Mouse (Mus musculus) MEL (cell line): ENCODE measurements around the gene Nkx2-9. TPM values are rescaled to one million over a fixed set of nuclear protein-coding genes. Genes with fewer than 3 reads are reported as not detected.

Experiments
- DNase-seq: peaks from one replicate; pipeline ENCODE4 v3.0.0; 2011; ENCODE audit warnings: low read depth, low spot score
- H3K27ac ChIP-seq: 2 replicates; pipeline ENCODE4 v1.5.1; 2012; ENCODE audit warnings: low read depth, mild to moderate bottlenecking, control low read depth, low read length, moderate library complexity; ENCODE audit not compliant: control insufficient read depth
- H3K27me3 ChIP-seq, 2 experiments: fragments of 150-350 bp in 1 of 2; sonication (generic) in 1 of 2; 2 replicates each; pipeline ENCODE4 v1.6.1; 2012; ENCODE audit warnings: low read length in 2 of 2, mild to moderate bottlenecking in 2 of 2, improper control_type of control experiment in 1 of 2, moderate library complexity in 1 of 2; ENCODE audit not compliant: insufficient read depth in 2 of 2, control insufficient read depth in 1 of 2
- H3K36me3 ChIP-seq, 2 experiments: 2 replicates each; pipeline ENCODE4 v1.6.1; 2012 to 2014; ENCODE audit warnings: low read length in 2 of 2, improper control_type of control experiment in 1 of 2, inconsistent platforms in 1 of 2, mild to moderate bottlenecking in 1 of 2; ENCODE audit not compliant: insufficient read depth in 2 of 2, control insufficient read depth in 1 of 2
- H3K4me1 ChIP-seq, 2 experiments: fragments of 150-350 bp in 1 of 2; sonication (generic) in 1 of 2; 2 replicates each; pipeline ENCODE4 v1.6.1; 2012; ENCODE audit warnings: low read length in 2 of 2, improper control_type of control experiment in 1 of 2, mild to moderate bottlenecking in 1 of 2; ENCODE audit not compliant: insufficient read depth in 2 of 2, control insufficient read depth in 1 of 2
- H3K4me3 ChIP-seq, 2 experiments: fragments of 150-350 bp in 1 of 2; sonication (generic) in 1 of 2; 2 replicates each; pipeline ENCODE4 v1.5.1; 2012; ENCODE audit warnings: low read depth in 2 of 2, low read length in 2 of 2, mild to moderate bottlenecking in 2 of 2, moderate library complexity in 2 of 2, control low read depth in 1 of 2, improper control_type of control experiment in 1 of 2; ENCODE audit not compliant: control insufficient read depth in 1 of 2, insufficient read depth in 1 of 2
- H3K79me2 ChIP-seq: 2 replicates; pipeline ENCODE4 v1.6.1; 2012; ENCODE audit warnings: mild to moderate bottlenecking, low read length, moderate library complexity; ENCODE audit not compliant: control insufficient read depth, poor library complexity, insufficient read depth
- H3K9ac ChIP-seq: 2 replicates; pipeline ENCODE4 v1.6.1; 2012; ENCODE audit warnings: low read depth, mild to moderate bottlenecking, control low read depth, low read length, moderate library complexity; ENCODE audit not compliant: control insufficient read depth, poor library complexity, severe bottlenecking
- H3K9me3 ChIP-seq: fragments of 150-350 bp; sonication (generic); replicated peaks from 2 replicates; pipeline ENCODE4 v1.6.1; 2012; ENCODE audit warnings: mild to moderate bottlenecking, low read length, improper control_type of control experiment, moderate library complexity; ENCODE audit not compliant: insufficient read depth
- BHLHE40 ChIP-seq: IDR thresholded peaks from 2 replicates; pipeline ENCODE4 v1.6.1; 2012; ENCODE audit warnings: low read depth, mild to moderate bottlenecking, inconsistent platforms, low read length, improper control_type of control experiment, borderline replicate concordance
- ELF1 ChIP-seq: IDR thresholded peaks from 2 replicates; pipeline ENCODE4 v1.6.1; 2014; ENCODE audit warnings: low read depth, mild to moderate bottlenecking, inconsistent platforms, low read length, improper control_type of control experiment, moderate library complexity
- EP300 ChIP-seq, 2 experiments: IDR thresholded peaks; 2 replicates each; pipeline ENCODE4 v1.6.1; 2011; ENCODE audit warnings: improper control_type of control experiment in 2 of 2, low read length in 2 of 2, low read depth in 1 of 2, mild to moderate bottlenecking in 1 of 2
- GABPA ChIP-seq: IDR thresholded peaks from 2 replicates; pipeline ENCODE4 v1.6.1; 2012; ENCODE audit warnings: low read depth, mild to moderate bottlenecking, inconsistent platforms, low read length, improper control_type of control experiment, moderate library complexity
- GATA1 ChIP-seq: IDR thresholded peaks from 2 replicates; pipeline ENCODE4 v1.6.1; 2011; ENCODE audit warnings: low read depth, low read length, improper control_type of control experiment
- HCFC1 ChIP-seq: IDR thresholded peaks from 2 replicates; pipeline ENCODE4 v1.6.1; 2012; ENCODE audit warnings: low read depth, mild to moderate bottlenecking, inconsistent platforms, low read length, improper control_type of control experiment, moderate library complexity
- JUND ChIP-seq: IDR thresholded peaks from 2 replicates; pipeline ENCODE4 v1.6.1; 2011; ENCODE audit warnings: low read depth, mild to moderate bottlenecking, improper control_type of control experiment, low read length
- KAT2A ChIP-seq: conservative IDR thresholded peaks from 2 replicates; pipeline ENCODE4 v1.6.1; 2012; ENCODE audit warnings: low read depth, low read length, improper control_type of control experiment, inconsistent platforms
- MEF2A ChIP-seq: IDR thresholded peaks from 2 replicates; pipeline ENCODE4 v1.6.1; 2014; ENCODE audit warnings: low read depth, mild to moderate bottlenecking, inconsistent platforms, low read length, improper control_type of control experiment; ENCODE audit not compliant: poor library complexity, insufficient replicate concordance, severe bottlenecking; ENCODE audit errors: extremely low read depth
- MYC ChIP-seq: IDR thresholded peaks from 2 replicates; pipeline ENCODE4 v1.6.1; 2011; ENCODE audit warnings: low read depth, mild to moderate bottlenecking, low read length, improper control_type of control experiment, moderate library complexity
- NELFE ChIP-seq: IDR thresholded peaks from 2 replicates; pipeline ENCODE4 v1.6.1; 2011; ENCODE audit warnings: low read depth, low read length, improper control_type of control experiment
- POLR2A ChIP-seq, 2 experiments: IDR thresholded peaks; 2 replicates each; pipeline ENCODE4 v1.6.1; 2011 to 2012; ENCODE audit warnings: low read length in 2 of 2, mild to moderate bottlenecking in 2 of 2, control low read depth in 1 of 2, improper control_type of control experiment in 1 of 2, low read depth in 1 of 2, moderate library complexity in 1 of 2; ENCODE audit not compliant: control insufficient read depth in 1 of 2, insufficient read depth in 1 of 2, poor library complexity in 1 of 2
- POLR2AphosphoS5 ChIP-seq: IDR thresholded peaks from 2 replicates; pipeline ENCODE4 v1.6.1; 2012; ENCODE audit warnings: low read depth, borderline replicate concordance, mild to moderate bottlenecking, inconsistent platforms, low read length, moderate library complexity, mixed read lengths
- TAL1 ChIP-seq: IDR thresholded peaks from 2 replicates; pipeline ENCODE4 v1.6.1; 2012; ENCODE audit warnings: mild to moderate bottlenecking, inconsistent platforms, low read length, moderate library complexity, mixed read lengths
- TBP ChIP-seq: IDR thresholded peaks from 2 replicates; pipeline ENCODE4 v1.8.0; 2011; ENCODE audit warnings: low read depth, low read length, improper control_type of control experiment
- UBTF ChIP-seq: IDR thresholded peaks from 2 replicates; pipeline ENCODE4 v1.6.1; 2012; ENCODE audit warnings: low read depth, mild to moderate bottlenecking, inconsistent platforms, low read length, improper control_type of control experiment, moderate library complexity, borderline replicate concordance; ENCODE audit not compliant: insufficient read depth
- USF2 ChIP-seq, 2 experiments: IDR thresholded peaks; 2 replicates each; pipeline ENCODE4 v1.6.1; 2011 to 2012; ENCODE audit warnings: improper control_type of control experiment in 2 of 2, low read length in 2 of 2, borderline replicate concordance in 1 of 2, inconsistent platforms in 1 of 2, low read depth in 1 of 2, mild to moderate bottlenecking in 1 of 2; ENCODE audit not compliant: insufficient read depth in 1 of 2
- ZC3H11A ChIP-seq: IDR thresholded peaks from 2 replicates; pipeline ENCODE4 v1.6.1; 2012; ENCODE audit warnings: low read depth, mild to moderate bottlenecking, inconsistent platforms, low read length, improper control_type of control experiment
- ZKSCAN1 ChIP-seq: IDR thresholded peaks from 2 replicates; pipeline ENCODE4 v1.6.1; 2012; ENCODE audit warnings: low read depth, mild to moderate bottlenecking, inconsistent platforms, low read length, improper control_type of control experiment, moderate library complexity
- polyA plus RNA-seq, 2 experiments: library from polyadenylated mRNA; stranded (reverse) in 1 of 2; unstranded in 1 of 2; fragments of >175 nt in 1 of 2; fragments of >200 nt in 1 of 2; gene quantifications; 2 replicates each; pipeline versions ENCODE4 v1.2.1 to v1.2.4; 2012; ENCODE audit warnings: low replicate concordance in 2 of 2, low read depth in 1 of 2; ENCODE audit not compliant: insufficient read length in 2 of 2, insufficient read depth in 1 of 2, missing spikeins in 1 of 2
- total RNA-seq: library from RNA; depleted of rRNA; stranded (reverse); fragments of 300-350 nt; gene quantifications from 2 replicates; pipeline ENCODE4 v1.2.3, GENCODE M21; 2012

Gene Nkx2-9
- total and polyA plus RNA-seq, 3 experiments, result not detected

- TF ChIP-seq ZKSCAN1 (no peak), ELF1 (no peak), JUND (no peak), UBTF (no peak), HCFC1 (no peak), GATA1 (no peak), POLR2A (IDR thresholded peaks at IDR 0.05; ENCODE audit: control insufficient read depth in 1 of 2, insufficient read depth in 1 of 2, low read depth in 1 of 2, low read length in 2 of 2, poor library complexity in 1 of 2) (no peak), EP300 (IDR thresholded peaks at IDR 0.05; ENCODE audit: low read depth in 1 of 2, low read length in 2 of 2) (no peak), BHLHE40 (0 out of 2 replicates have a peak, but pooled peaks have one; percentile 15), KAT2A (no peak), NELFE (no peak), USF2 (IDR thresholded peaks at IDR 0.05; ENCODE audit: borderline replicate concordance in 1 of 2, insufficient read depth in 1 of 2, low read depth in 1 of 2, low read length in 2 of 2) (no peak), TBP (no peak), MYC (0 out of 2 replicates have a peak, but pooled peaks have one; percentile 16), MEF2A (no peak), GABPA (no peak)
Measured at GRCm38 (mm10) chr12:56636534-56637180, 23.6 kb upstream of the Nkx2-9 start (continued).

- Histone ChIP-seq H3K9me3 (no peaks in the 10 kb centered on the region), H3K27ac (no peak overlapping the region), H3K79me2 (no peaks in the 10 kb centered on the region), H3K4me1 (no peaks in the 10 kb centered on the region), H3K4me3 (no peak overlapping the region), H3K36me3 (no peaks in the 10 kb centered on the region), H3K9ac (no peak overlapping the region), H3K27me3 (peaks cover 4 to 8% of the 10 kb centered on the region in 2 experiments)
- no peak for DNase-seq
- TF ChIP-seq GATA1 (no peak), ELF1 (no peak), NELFE (no peak), ZC3H11A (no peak), POLR2AphosphoS5 (no peak), USF2 (IDR thresholded peaks at IDR 0.05; ENCODE audit: borderline replicate concordance in 1 of 2, insufficient read depth in 1 of 2, low read depth in 1 of 2, low read length in 2 of 2) (no peak)
Measured at GRCm38 (mm10) chr12:56616088-56616487, 3.0 kb upstream of the Nkx2-9 start.

- Histone ChIP-seq H3K27ac (no peak overlapping the region), H3K9me3 (no peaks in the 10 kb centered on the region), H3K79me2 (no peaks in the 10 kb centered on the region), H3K36me3 (no peaks in the 10 kb centered on the region), H3K4me3 (no peak overlapping the region), H3K27me3 (peaks cover 4 to 8% of the 10 kb centered on the region in 2 experiments), H3K4me1 (no peaks in the 10 kb centered on the region), H3K9ac (no peak overlapping the region)
- DNase-seq, result no peak
- TF ChIP-seq TAL1, result no peak
Measured at GRCm38 (mm10) chr12:56615391-56615790, 2.3 kb upstream of the Nkx2-9 start.
